Mouse (Mus musculus) forebrain, postnatal 0 days (tissue): ENCODE measurements around the gene Snx27. TPM values are rescaled to one million over a fixed set of nuclear protein-coding genes. Genes with fewer than 3 reads are reported as not detected.
A peak's percentile ranks its signal among the peaks of the same experiment; 100 is the strongest.

Experiments
- ATAC-seq: fragments of 200-750 bp; cut with Nextera tagmentation; 2 replicates; pipeline ENCODE4 v1.8.0; 2017; ENCODE audit warnings: mild to moderate bottlenecking, moderate library complexity
- DNase-seq: peaks from one replicate; pipeline ENCODE4 v3.0.0-alpha.2; 2015
- H3K27ac ChIP-seq: fragments of 300-500 bp; sonication (generic); 2 replicates; pipeline ENCODE4 v1.5.1; 2014; ENCODE audit warnings: low read depth, mild to moderate bottlenecking, antibody characterized with exemption, low read length, moderate library complexity, mixed read lengths
- H3K27me3 ChIP-seq: fragments of 300-500 bp; sonication (generic); 2 replicates; pipeline ENCODE4 v1.6.1; 2014; ENCODE audit warnings: mild to moderate bottlenecking, low read length, mixed read lengths; ENCODE audit not compliant: insufficient read depth
- H3K36me3 ChIP-seq: fragments of 300-500 bp; sonication (generic); 2 replicates; pipeline ENCODE4 v1.6.1; 2014; ENCODE audit warnings: mild to moderate bottlenecking, moderate library complexity; ENCODE audit not compliant: insufficient read depth
- H3K4me1 ChIP-seq: fragments of 300-500 bp; sonication (generic); 2 replicates; pipeline ENCODE4 v1.6.1; 2014; ENCODE audit warnings: antibody characterized with exemption; ENCODE audit not compliant: insufficient read depth
- H3K4me2 ChIP-seq: fragments of 300-500 bp; sonication (generic); 2 replicates; pipeline ENCODE4 v1.6.1; 2014; ENCODE audit warnings: low read depth, mild to moderate bottlenecking, moderate library complexity
- H3K4me3 ChIP-seq: fragments of 300-500 bp; sonication (generic); 2 replicates; pipeline ENCODE4 v1.5.1; 2014; ENCODE audit warnings: low read depth, low read length, mixed read lengths
- H3K9ac ChIP-seq: fragments of 300-500 bp; sonication (generic); 2 replicates; pipeline ENCODE4 v1.6.1; 2014; ENCODE audit warnings: mild to moderate bottlenecking
- H3K9me3 ChIP-seq: fragments of 300-500 bp; sonication (generic); 2 replicates; pipeline ENCODE4 v1.6.1; 2016; ENCODE audit warnings: low read length
- CTCF ChIP-seq: sonication (generic); IDR thresholded peaks from 2 replicates; pipeline ENCODE4 v1.5.1; 2016; ENCODE audit warnings: antibody characterized with exemption, control low read depth, low read depth
- WGBS: fragments of 180-500 bp; shearing (Covaris S2); extraction: QIAGEN DNeasy Blood & Tissue Kit; methylation state at CpG from one replicate; pipeline ENCODE4 v1.1.7; 2014; 5-methylcytosine and 5-hydroxymethylcytosine counted together
- polyA plus RNA-seq: library from polyadenylated mRNA; unstranded; fragments of >200 nt; fragmentation: Nextera tagmentation; extraction: Ambion mirVana; gene quantifications from 2 replicates; pipeline ENCODE4 v1.2.1, GENCODE M21; 2015
- total RNA-seq: library from RNA; depleted of rRNA; stranded (reverse); fragments of >200 nt; gene quantifications from 2 replicates; pipeline ENCODE4 v1.2.3, GENCODE M21; 2014

Snx27 gene
- total and polyA plus RNA-seq, 2 experiments from 2014 or later: 75.2 to 80.0 TPM

GRCm38 (mm10) chr3:94472447-94473114, 109.9 kb downstream of the Snx27 start:
- no peak for DNase-seq
- ATAC-seq: peak; percentile 44; the same call in 1 of the 2 replicates
- no peaks in the 10 kb centered on the region for H3K9me3 ChIP-seq
- no peak overlapping the region for H3K9ac ChIP-seq
- peak overlapping the region; percentile 5; the same call in 1 of the 2 replicates for H3K4me3 ChIP-seq
- peaks cover 23% of the 10 kb centered on the region for H3K4me1 ChIP-seq
- H3K27me3 ChIP-seq: no peaks in the 10 kb centered on the region
- H3K27ac ChIP-seq: peak overlapping the region; percentile 67
- TF ChIP-seq CTCF: no peak
- 13% methylated on average over 28 of the region's 28 CpGs for WGBS
- no peaks in the 10 kb centered on the region for H3K36me3 ChIP-seq
- peak overlapping the region; percentile 47 for H3K4me2 ChIP-seq

GRCm38 (mm10) chr3:94468931-94469330, 113.6 kb downstream of the Snx27 start:
- Histone ChIP-seq H3K9me3 (no peaks in the 10 kb centered on the region), H3K27ac (no peak overlapping the region), H3K36me3 (no peaks in the 10 kb centered on the region), H3K4me2 (no peak overlapping the region), H3K4me1 (peaks cover 41% of the 10 kb centered on the region), H3K4me3 (no peak overlapping the region), H3K27me3 (no peaks in the 10 kb centered on the region), H3K9ac (no peak overlapping the region)
- no peak for ATAC-seq
- no peak for DNase-seq
- 60% methylated on average over 3 of the region's 3 CpGs for WGBS
- no peak for TF ChIP-seq CTCF

GRCm38 (mm10) chr3:94465632-94466430, 116.7 kb downstream of the Snx27 start:
- Histone ChIP-seq H3K4me3 (no peak overlapping the region), H3K27ac (peak overlapping the region; percentile 95), H3K4me2 (no peak overlapping the region; the same call in 1 of the 2 replicates), H3K36me3 (no peaks in the 10 kb centered on the region), H3K27me3 (no peaks in the 10 kb centered on the region), H3K9me3 (no peaks in the 10 kb centered on the region), H3K4me1 (peaks cover 31% of the 10 kb centered on the region), H3K9ac (peak overlapping the region; percentile 37)
- peak; percentile 91 for ATAC-seq
- TF ChIP-seq CTCF: peak; percentile 30; the same call in 1 of the 2 replicates
- 17% methylated on average over 13 of the region's 13 CpGs for WGBS
- peak; percentile 85 for DNase-seq

DNA sequence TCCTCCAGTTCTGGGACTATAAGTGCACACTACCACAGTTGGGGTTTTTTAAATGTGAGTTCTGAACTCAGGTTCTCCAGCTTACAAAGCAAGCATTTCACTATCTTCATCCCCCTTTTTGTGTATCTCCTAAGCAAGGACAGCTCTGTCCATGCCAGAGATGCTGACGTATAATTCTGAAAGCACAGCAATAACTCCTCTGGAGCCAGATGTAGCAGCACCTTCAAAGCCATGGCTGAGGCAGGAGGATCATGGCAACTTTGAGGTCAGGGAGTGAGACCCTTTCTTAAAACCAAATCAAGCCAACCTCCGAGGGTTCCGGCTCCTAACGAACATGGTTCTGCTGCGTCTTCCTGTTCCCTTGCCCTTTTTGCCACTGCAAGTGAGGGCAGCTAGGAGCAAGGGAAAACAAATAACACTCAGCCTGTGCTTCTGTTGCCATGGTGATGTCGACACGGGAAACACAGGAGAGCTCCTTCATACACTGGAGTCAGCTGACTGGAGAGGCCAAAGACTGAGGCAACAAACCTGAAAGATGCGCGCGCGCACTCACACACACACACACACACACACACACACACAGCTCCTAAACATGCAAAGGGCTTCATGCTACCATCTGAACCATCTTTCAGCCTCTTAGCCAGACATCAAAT, 118.5 kb downstream of the Snx27 start:
- H3K4me1 ChIP-seq: peaks cover 31% of the 10 kb centered on the region
- DNase-seq: peak; percentile 72
- H3K9me3 ChIP-seq: no peaks in the 10 kb centered on the region
- H3K4me3 ChIP-seq: no peak overlapping the region
- H3K27me3 ChIP-seq: no peaks in the 10 kb centered on the region
- H3K27ac ChIP-seq: peak overlapping the region; percentile 95
- no peak for TF ChIP-seq CTCF
- no peaks in the 10 kb centered on the region for H3K36me3 ChIP-seq
- H3K4me2 ChIP-seq: no peak overlapping the region
- peak; percentile 73 for ATAC-seq
- WGBS: 19% methylated on average over 11 of the region's 11 CpGs
- H3K9ac ChIP-seq: no peak overlapping the region

- 92% methylated on average over 2 of the region's 2 CpGs for WGBS
- DNase-seq: no peak
Observed at GRCm38 (mm10) chr3:94459834-94460233, 122.7 kb downstream of the Snx27 start.

DNA sequence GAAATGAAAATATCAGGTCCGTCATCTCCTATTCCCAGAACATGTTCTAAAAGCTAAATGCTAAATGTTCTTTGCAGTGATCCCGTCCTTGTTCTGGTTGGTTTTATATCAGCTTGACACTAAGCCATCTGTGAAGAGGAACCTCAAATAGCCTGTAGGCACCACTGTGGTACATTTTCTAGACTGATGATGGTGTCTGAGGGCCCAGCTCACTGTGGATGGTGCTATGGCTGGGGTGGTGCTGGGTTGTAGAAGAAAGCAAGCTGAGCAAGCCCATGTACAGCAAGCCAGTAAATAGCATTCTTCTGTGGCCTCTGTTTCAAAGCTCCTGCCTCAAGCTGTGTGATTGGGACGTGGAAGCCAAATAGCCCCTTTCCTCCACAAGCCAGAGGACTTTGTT, 125.5 kb downstream of the Snx27 start:
- TF ChIP-seq CTCF: no peak
- ATAC-seq: peak; percentile 23
- no peak overlapping the region for H3K4me3 ChIP-seq

More at GRCm38 (mm10) chr3:94459834-94460233, 122.7 kb downstream of the Snx27 start:
- Histone ChIP-seq H3K27ac (no peak overlapping the region), H3K9ac (no peak overlapping the region), H3K4me3 (no peak overlapping the region), H3K4me1 (peaks cover 14% of the 10 kb centered on the region), H3K9me3 (no peaks in the 10 kb centered on the region), H3K36me3 (no peaks in the 10 kb centered on the region), H3K27me3 (no peaks in the 10 kb centered on the region), H3K4me2 (no peak overlapping the region)
- no peak for ATAC-seq
- TF ChIP-seq CTCF: no peak

More for the DNA sequence above, 125.5 kb downstream of the Snx27 start:
- no peaks in the 10 kb centered on the region for H3K27me3 ChIP-seq
- WGBS: 57% methylated on average over 3 of the region's 3 CpGs
- H3K4me1 ChIP-seq: no peaks in the 10 kb centered on the region
- peak overlapping the region; percentile 45; the same call in 1 of the 2 replicates for H3K4me2 ChIP-seq
- no peaks in the 10 kb centered on the region for H3K36me3 ChIP-seq
- peak overlapping the region; percentile 64; the same call in 1 of the 2 replicates for H3K27ac ChIP-seq
- no peak overlapping the region; the same call in 1 of the 2 replicates for H3K9ac ChIP-seq
- no peaks in the 10 kb centered on the region for H3K9me3 ChIP-seq
- no peak for DNase-seq
